ENCODE assay signal across 11 mouse cellular contexts in genomic region chr1:62720727-62721705, GRCm38 (mm10). TPM values are rescaled to one million over a fixed set of nuclear protein-coding genes. Genes with fewer than 3 reads are reported as not detected.
DNase-seq lines count a peak whose midpoint lies in the region; ATAC-seq and TF ChIP-seq lines count a peak whose summit lies in the region.
"Had no signal": no experiment of that assay in that cellular context is flagged by ENCODE, and none has a peak within 500 bp of the region (broad histone marks: within the 10 kb centered on the region; RNA-seq: fewer than 3 reads in every experiment).

No protein-coding gene starts in this region.

- H3K9me3 ChIP-seq in midbrain, embryonic 13.5 days, result no peaks in the 10 kb centered on the region
- H3K9me3 ChIP-seq: hindbrain, embryonic 15.5 days had no signal

- peak; percentile 53 for DNase-seq in embryo, embryonic 10.5 days (ENCODE audit: low spot score)
- no peak for DNase-seq in embryo, embryonic 9.5 days (ENCODE audit: extremely low spot score)
- no peak for DNase-seq in layer of hippocampus, adult 2 months (ENCODE audit: low spot score in 2 of 2)
- DNase-seq in layer of hippocampus, adult 18-20 months (ENCODE audit: low spot score in 2 of 2), result no peak
- no peak for DNase-seq in adrenal gland, postnatal 36 days

- TF ChIP-seq POLR2A in cortical plate, adult 2 months (IDR thresholded peaks at IDR 0.05; ENCODE audit: extremely low read depth, insufficient read depth, low read length), result no peak

- peaks cover 11% of the 10 kb centered on the region; the same call in 1 of the 2 replicates for H3K27me3 ChIP-seq in midbrain, embryonic 13.5 days
- H3K27me3 ChIP-seq: hindbrain, embryonic 15.5 days; neural tube, embryonic 13.5 days had no signal

- ATAC-seq in monocyte, adult 5-6 weeks (replicated peaks; ENCODE audit: insufficient number of reproducible peaks, low FRiP score, low TSS enrichment, poor library complexity, severe bottlenecking), result peak; percentile 59; the same call in 1 of the 2 replicates
- no peak for ATAC-seq in midbrain, embryonic 13.5 days

- H3K4me2 ChIP-seq in midbrain, embryonic 13.5 days (replicated peaks), result no peak overlapping the region
- H3K4me2 ChIP-seq: hindbrain, embryonic 15.5 days; neural tube, embryonic 13.5 days had no signal

- 59% methylated on average over 13 of the region's 13 CpGs for WGBS in midbrain, embryonic 13.5 days

- peaks cover 11% of the 10 kb centered on the region; the same call in 1 of the 2 replicates for H3K36me3 ChIP-seq in midbrain, embryonic 13.5 days
- H3K36me3 ChIP-seq: hindbrain, embryonic 15.5 days had no signal

- no peak overlapping the region for H3K9ac ChIP-seq in midbrain, embryonic 13.5 days (replicated peaks)
- H3K9ac ChIP-seq: hindbrain, embryonic 15.5 days; neural tube, embryonic 13.5 days had no signal

- no peak for TF ChIP-seq CTCF in layer of hippocampus, adult 2 months (conservative IDR thresholded peaks at IDR 0.05)
- TF ChIP-seq CTCF in cortical plate, adult 2 months (IDR thresholded peaks at IDR 0.05; ENCODE audit: extremely low read depth, insufficient read depth, low read length), result no peak

- no peak overlapping the region for H3K4me3 ChIP-seq in layer of hippocampus, adult 2 months
- no peak overlapping the region for H3K4me3 ChIP-seq in cortical plate, adult 2 months (ENCODE audit: insufficient read depth, low read length)
- H3K4me3 ChIP-seq in midbrain, embryonic 13.5 days (replicated peaks), result no peak overlapping the region
- H3K4me3 ChIP-seq: hindbrain, embryonic 15.5 days; megakaryocyte, embryonic 14.5 days; neural tube, embryonic 13.5 days had no signal

- peaks cover 4% of the 10 kb centered on the region; the same call in 1 of the 2 replicates for H3K4me1 ChIP-seq in cortical plate, adult 2 months (ENCODE audit: control insufficient read depth, insufficient read depth, low read length)
- H3K4me1 ChIP-seq in midbrain, embryonic 13.5 days (replicated peaks), result peaks cover 29% of the 10 kb centered on the region

- H3K27ac ChIP-seq in layer of hippocampus, adult 2 months, result peak overlapping the region; percentile 89
- H3K27ac ChIP-seq in cortical plate, adult 2 months (ENCODE audit: insufficient read depth, low read length), result peak overlapping the region; percentile 17; the same call in 1 of the 2 replicates
- no peak overlapping the region for H3K27ac ChIP-seq in midbrain, embryonic 13.5 days
- H3K27ac ChIP-seq: hindbrain, embryonic 15.5 days; neural tube, embryonic 13.5 days had no signal

RNA-seq across cellular contexts. Expression of gene Nrp2, which starts 17.9 kb away (rescaled TPM):
- total RNA-seq in layer of hippocampus, adult 2 months (2021), result 10 to 100 TPM; 60.3 to 63.7 TPM
- total RNA-seq in layer of hippocampus, adult 18-20 months (2021), result 10 to 100 TPM; 54.1 to 56.3 TPM
- 7.7 and 8.8 TPM in 2 replicates for polyA plus RNA-seq in cortical plate, adult 2 months (2012; rRNA removed)
- 4.5 to 7.1 TPM (median 5.0 TPM) in 3 replicates for total RNA-seq in monocyte, adult 5-6 weeks (2017)
- total RNA-seq in adrenal gland, postnatal 36 days (2021), result 10 to 100 TPM; 36.7 to 37.9 TPM
- 15.9 and 18.7 TPM in 2 replicates for polyA plus RNA-seq in midbrain, embryonic 13.5 days (2015; fragmentation: Nextera tagmentation; extraction: Ambion mirVana)
